Mouse (Mus musculus) lung, embryonic 14.5 days (tissue): ENCODE data around the gene Hamp. TPM values are rescaled to one million over a fixed set of nuclear protein-coding genes. Genes with fewer than 3 reads are reported as not detected.
A peak's percentile ranks its signal among the peaks of the same experiment; 100 is the strongest.

ENCODE experiments used
- ATAC-seq: fragments of 200-750 bp; cut with Nextera tagmentation; 2 replicates; pipeline ENCODE4 v1.8.0; 2017; ENCODE audit warnings: mild to moderate bottlenecking, moderate TSS enrichment, moderate library complexity; ENCODE audit not compliant: insufficient read depth
- DNase-seq: peaks from one replicate; pipeline ENCODE4 v3.0.0-alpha.2; 2015
- H3K27ac ChIP-seq: fragments of 300-500 bp; sonication (generic); 2 replicates; pipeline ENCODE4 v1.5.1; 2014; ENCODE audit warnings: low read depth, mild to moderate bottlenecking, moderate library complexity
- H3K27me3 ChIP-seq: fragments of 300-500 bp; sonication (generic); 2 replicates; pipeline ENCODE4 v1.6.1; 2014; ENCODE audit warnings: low read length, control low read depth; ENCODE audit not compliant: insufficient read depth
- H3K36me3 ChIP-seq: fragments of 300-500 bp; sonication (generic); 2 replicates; pipeline ENCODE4 v1.6.1; 2014; ENCODE audit warnings: control low read depth; ENCODE audit not compliant: insufficient read depth
- H3K4me1 ChIP-seq: fragments of 300-500 bp; sonication (generic); 2 replicates; pipeline ENCODE4 v1.6.1; 2014; ENCODE audit warnings: antibody characterized with exemption, control low read depth; ENCODE audit not compliant: insufficient read depth
- H3K4me2 ChIP-seq: fragments of 300-500 bp; sonication (generic); 2 replicates; pipeline ENCODE4 v1.6.1; 2014; ENCODE audit warnings: mild to moderate bottlenecking
- H3K4me3 ChIP-seq: fragments of 300-500 bp; sonication (generic); 2 replicates; pipeline ENCODE4 v1.5.1; 2014; ENCODE audit warnings: low read depth, low read length
- H3K9ac ChIP-seq: fragments of 300-500 bp; sonication (generic); 2 replicates; pipeline ENCODE4 v1.6.1; 2014
- H3K9me3 ChIP-seq: fragments of 300-500 bp; sonication (generic); 2 replicates; pipeline ENCODE4 v1.6.1; 2016; ENCODE audit warnings: low read depth, low read length, control low read depth
- CTCF ChIP-seq: IDR thresholded peaks from 2 replicates; pipeline ENCODE4 v1.5.1; 2016; ENCODE audit warnings: antibody characterized with exemption, low read depth
- WGBS: fragments of 180-500 bp; shearing (Covaris S2); extraction: QIAGEN DNeasy Blood & Tissue Kit; methylation state at CpG from one replicate; pipeline ENCODE4 v1.1.7; 2014; 5-methylcytosine and 5-hydroxymethylcytosine counted together
- polyA plus RNA-seq: library from polyadenylated mRNA; unstranded; fragments of >200 nt; fragmentation: Nextera tagmentation; extraction: Ambion mirVana; gene quantifications from 2 replicates; pipeline ENCODE4 v1.2.1, GENCODE M21; 2014

Hamp gene
- polyA plus RNA-seq, 1 experiment from 2014 or later = not detected

GRCm38 (mm10) chr7:30904042-30904441, 39.8 kb downstream of the Hamp start:
- no peak for ATAC-seq
- DNase-seq = peak; percentile 11

DNA sequence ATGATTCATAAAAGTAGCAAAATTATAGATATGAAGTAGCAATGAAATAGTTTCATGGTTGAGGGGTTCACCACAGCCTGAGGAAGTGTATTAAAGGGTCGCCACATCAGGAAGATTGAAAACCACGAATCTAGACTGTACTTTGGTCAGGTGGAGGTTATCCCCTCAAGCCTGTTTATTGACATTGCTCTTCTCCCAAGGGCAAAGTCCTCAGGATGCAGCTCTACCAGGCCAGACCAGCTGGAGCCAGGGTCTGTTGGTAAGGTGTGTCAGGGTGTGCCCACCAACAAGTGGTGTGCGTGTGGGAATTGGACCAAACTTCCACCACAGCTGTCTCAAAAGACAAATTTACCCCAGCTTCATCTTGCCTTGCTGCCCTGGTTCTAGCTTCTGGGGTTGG, 48.6 kb downstream of the Hamp start:
- 85% methylated on average over 3 of the region's 3 CpGs for WGBS
- Histone ChIP-seq H3K4me1 (no peaks in the 10 kb centered on the region), H3K9ac (no peak overlapping the region), H3K27ac (no peak overlapping the region), H3K27me3 (no peaks in the 10 kb centered on the region), H3K36me3 (no peaks in the 10 kb centered on the region), H3K4me3 (no peak overlapping the region), H3K4me2 (no peak overlapping the region), H3K9me3 (no peaks in the 10 kb centered on the region)
- no peak for TF ChIP-seq CTCF
- DNase-seq (no peak), ATAC-seq (no peak)

More at GRCm38 (mm10) chr7:30904042-30904441, 39.8 kb downstream of the Hamp start:
- H3K36me3 ChIP-seq = no peaks in the 10 kb centered on the region
- H3K4me2 ChIP-seq = no peak overlapping the region
- 34% methylated on average over 4 of the region's 4 CpGs for WGBS
- no peak overlapping the region for H3K9ac ChIP-seq
- TF ChIP-seq CTCF = peak; percentile 61
- H3K27ac ChIP-seq = no peak overlapping the region
- no peaks in the 10 kb centered on the region for H3K27me3 ChIP-seq
- H3K4me1 ChIP-seq = no peaks in the 10 kb centered on the region; the same call in 1 of the 2 replicates
- no peak overlapping the region for H3K4me3 ChIP-seq
- H3K9me3 ChIP-seq = no peaks in the 10 kb centered on the region

DNA sequence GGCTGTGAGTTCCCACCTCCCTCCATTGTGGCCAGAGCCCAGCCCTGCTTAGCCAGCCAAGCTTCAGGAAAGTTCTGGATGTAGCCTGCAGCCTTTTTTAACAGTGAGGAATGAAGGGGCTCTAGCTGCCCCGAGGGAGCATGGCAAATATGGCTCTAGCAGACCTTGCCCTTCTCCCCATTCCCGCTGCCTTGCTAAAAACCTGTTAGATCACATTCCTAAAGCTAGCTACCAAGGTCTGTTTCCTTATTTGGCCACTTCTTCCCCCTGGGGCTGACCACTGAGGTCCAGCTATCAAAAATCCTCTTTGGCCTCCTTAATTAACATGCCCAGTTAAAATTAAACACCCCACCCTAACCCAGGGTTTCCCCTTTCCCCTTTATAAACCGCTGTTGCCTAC, 51.3 kb downstream of the Hamp start:
- H3K36me3 ChIP-seq = no peaks in the 10 kb centered on the region
- no peak overlapping the region for H3K4me3 ChIP-seq
- H3K9me3 ChIP-seq = no peaks in the 10 kb centered on the region
- no peak for TF ChIP-seq CTCF
- H3K27me3 ChIP-seq = no peaks in the 10 kb centered on the region
- peak; percentile 32 for DNase-seq
- no peak overlapping the region for H3K4me2 ChIP-seq
- no peak overlapping the region for H3K9ac ChIP-seq
- ATAC-seq = no peak
- peak overlapping the region; percentile 24; the same call in 1 of the 2 replicates for H3K27ac ChIP-seq
- 45% methylated on average over 3 of the region's 3 CpGs for WGBS
- H3K4me1 ChIP-seq = no peaks in the 10 kb centered on the region

Other genes starting within 250 kb of the Hamp start
- gene 2200002J24Rik, start 245.1 kb downstream of the Hamp start, polyA plus RNA-seq = 0.34 and 0.46 TPM in 2 replicates
- gene Atp4a, start 231.8 kb downstream of the Hamp start, polyA plus RNA-seq = 0.23 and 0.42 TPM in 2 replicates
- gene Tmem147, start 214.5 kb downstream of the Hamp start, polyA plus RNA-seq = 169 and 179 TPM in 2 replicates
- gene Gapdhs, start 200.4 kb downstream of the Hamp start, polyA plus RNA-seq = 0.68 and 0.91 TPM in 2 replicates
- gene Sbsn, start 192.6 kb downstream of the Hamp start, polyA plus RNA-seq = 0.34 and 1.3 TPM in 2 replicates
- gene Dmkn, start 180.3 kb downstream of the Hamp start, polyA plus RNA-seq = 2.4 TPM in 2 replicates
- not detected in 2 replicates for gene Krtdap, start 156.1 kb downstream of the Hamp start, polyA plus RNA-seq
- 0.20 and 0.39 TPM in 2 replicates for gene Ffar2, start 120.3 kb downstream of the Hamp start, polyA plus RNA-seq
- gene Ffar3, start 87.9 kb downstream of the Hamp start, polyA plus RNA-seq = not detected in 2 replicates
- not detected in 2 replicates for gene Ffar1, start 82.5 kb downstream of the Hamp start, polyA plus RNA-seq
- gene Cd22, start 63.7 kb downstream of the Hamp start, polyA plus RNA-seq = 0.32 TPM in 1 of 2 replicates, not detected in the other
- gene Mag, start 29.2 kb downstream of the Hamp start, polyA plus RNA-seq = 0.12 and 0.25 TPM in 2 replicates
- gene Hamp2, start 19.4 kb downstream of the Hamp start, polyA plus RNA-seq = not detected in 2 replicates
- gene Usf2, start 12.8 kb upstream of the Hamp start, polyA plus RNA-seq = 21.8 and 23.3 TPM in 2 replicates
- gene Lsr, start 29.4 kb upstream of the Hamp start, polyA plus RNA-seq = 66.2 and 67.4 TPM in 2 replicates
- 3.6 and 4.9 TPM in 2 replicates for gene Fam187b, start 29.8 kb upstream of the Hamp start, polyA plus RNA-seq
- gene Fxyd5, start 98.4 kb upstream of the Hamp start, polyA plus RNA-seq = 40.4 and 43.9 TPM in 2 replicates
- gene Fxyd7, start 107.4 kb upstream of the Hamp start, polyA plus RNA-seq = 9.1 and 9.8 TPM in 2 replicates
- gene Fxyd1, start 113.2 kb upstream of the Hamp start, polyA plus RNA-seq = 51.4 and 56.6 TPM in 2 replicates
- 0.13 and 0.38 TPM in 2 replicates for gene Lgi4, start 115.3 kb upstream of the Hamp start, polyA plus RNA-seq
- 30.7 and 34.0 TPM in 2 replicates for gene Fxyd3, start 132.7 kb upstream of the Hamp start, polyA plus RNA-seq
- 9.9 and 10.8 TPM in 2 replicates for gene Hpn, start 171.3 kb upstream of the Hamp start, polyA plus RNA-seq
- gene Scn1b, start 183.0 kb upstream of the Hamp start, polyA plus RNA-seq = 0.93 and 1.3 TPM in 2 replicates
- 56.7 and 67.2 TPM in 2 replicates for gene Gramd1a, start 211.9 kb upstream of the Hamp start, polyA plus RNA-seq